Mouse (Mus musculus): ENCODE measurements around the gene Mrpl27. TPM values are rescaled to one million over a fixed set of nuclear protein-coding genes. Genes with fewer than 3 reads are reported as not detected.

The Mrpl27 gene
- polyA plus RNA-seq, 1 experiment from 2014 or later = 148 TPM

GRCm38 (mm10) chr11:94701401-94702215 lies 48.0 kb downstream of the Mrpl27 start:
- 39% methylated on average over 27 of the region's 27 CpGs for WGBS
- no peak overlapping the region for H3K27ac ChIP-seq
- H3K9ac ChIP-seq = no peak overlapping the region
- no peak overlapping the region; the same call in 1 of the 2 replicates for H3K4me3 ChIP-seq (replicated peaks)
- H3K4me2 ChIP-seq = peak overlapping the region; percentile 43
- H3K27me3 ChIP-seq = 0 out of 2 replicates have a peak, but pooled peaks cover 4% of the 10 kb centered on the region
- H3K9me3 ChIP-seq (replicated peaks) = no peaks in the 10 kb centered on the region
- 0 out of 2 replicates have a peak, but pooled peaks have one; percentile 29 for ATAC-seq (replicated peaks; ENCODE audit: low FRiP score)
- peaks cover 19% of the 10 kb centered on the region for H3K4me1 ChIP-seq
- H3K36me3 ChIP-seq = no peaks in the 10 kb centered on the region

GRCm38 (mm10) chr11:94702216-94702610 lies 48.6 kb downstream of the Mrpl27 start:
- ATAC-seq (replicated peaks; ENCODE audit: low FRiP score) = no peak
- Histone ChIP-seq H3K9me3 (replicated peaks) (no peaks in the 10 kb centered on the region), H3K4me2 (peak overlapping the region; percentile 43), H3K4me1 (peaks cover 19% of the 10 kb centered on the region), H3K36me3 (no peaks in the 10 kb centered on the region), H3K9ac (no peak overlapping the region), H3K27me3 (0 out of 2 replicates have a peak, but pooled peaks cover 4% of the 10 kb centered on the region), H3K4me3 (replicated peaks) (no peak overlapping the region), H3K27ac (no peak overlapping the region)
- 49% methylated on average over 3 of the region's 3 CpGs for WGBS

DNA sequence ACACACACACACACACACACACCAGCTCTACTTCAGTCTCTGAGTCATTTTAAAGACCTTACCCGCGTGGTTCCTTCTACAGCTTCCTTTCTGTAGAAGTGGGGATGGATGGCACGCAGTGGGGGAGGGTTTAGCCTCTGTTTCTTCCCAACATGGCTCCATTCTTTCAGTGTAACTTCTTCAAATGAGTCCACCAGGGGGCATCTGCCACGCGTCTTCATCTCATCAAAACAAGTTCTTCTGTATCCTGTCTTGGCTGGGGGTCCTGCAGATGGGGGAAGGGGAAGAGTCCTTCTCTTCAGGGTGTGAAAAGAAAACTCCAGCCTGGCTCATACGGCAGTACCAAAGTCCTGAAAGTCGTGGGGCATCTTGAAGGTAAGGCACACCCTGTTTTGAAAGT lies 50.5 kb downstream of the Mrpl27 start:
- Histone ChIP-seq H3K27me3 (0 out of 2 replicates have a peak, but pooled peaks cover 4% of the 10 kb centered on the region), H3K9me3 (replicated peaks) (no peaks in the 10 kb centered on the region), H3K4me3 (replicated peaks) (no peak overlapping the region), H3K27ac (peak overlapping the region; percentile 48; the same call in 1 of the 2 replicates), H3K4me2 (no peak overlapping the region), H3K36me3 (no peaks in the 10 kb centered on the region), H3K9ac (no peak overlapping the region), H3K4me1 (peaks cover 19% of the 10 kb centered on the region)
- no peak for ATAC-seq (replicated peaks; ENCODE audit: low FRiP score)
- WGBS = 56% methylated on average over 7 of the region's 7 CpGs

GRCm38 (mm10) chr11:94704472-94704871 lies 50.9 kb downstream of the Mrpl27 start, which contains the start of gene Gm11541:
Gene Gm11541 (minus strand): TSS chr11:94704499.
- Histone ChIP-seq H3K4me3 (replicated peaks) (no peak within 1 kb of the TSS), H3K27me3 (0 out of 2 replicates have a peak, but pooled peaks cover 4% of the 10 kb centered on the region), H3K4me2 (no peak within 1 kb of the TSS), H3K36me3 (no peaks in the 10 kb centered on the region), H3K9ac (no peak within 1 kb of the TSS), H3K27ac (peak within 1 kb of the TSS; percentile 48; the same call in 1 of the 2 replicates), H3K4me1 (peaks cover 19% of the 10 kb centered on the region), H3K9me3 (replicated peaks) (no peaks in the 10 kb centered on the region)
- WGBS = 69% methylated on average over 5 of the region's 5 CpGs
- ATAC-seq (replicated peaks; ENCODE audit: low FRiP score) = 0 out of 2 replicates have a peak, but pooled peaks have one; percentile 22

Other genes starting within 250 kb of the Mrpl27 start
- 8.5 and 9.9 TPM in 2 replicates for gene Cacna1g, start 179.6 kb upstream of the Mrpl27 start, polyA plus RNA-seq (2015; fragmentation: Nextera tagmentation; extraction: Ambion mirVana)
- gene Spata20, start 167.6 kb upstream of the Mrpl27 start, polyA plus RNA-seq (2015; fragmentation: Nextera tagmentation; extraction: Ambion mirVana) = 0.05 and 0.19 TPM in 2 replicates
- 16.5 and 18.4 TPM in 2 replicates for gene Epn3, start 153.8 kb upstream of the Mrpl27 start, polyA plus RNA-seq (2015; fragmentation: Nextera tagmentation; extraction: Ambion mirVana)
- 3.6 and 4.4 TPM in 2 replicates for gene Mycbpap, start 132.0 kb upstream of the Mrpl27 start, polyA plus RNA-seq (2015; fragmentation: Nextera tagmentation; extraction: Ambion mirVana)
- 4.0 and 5.6 TPM in 2 replicates for gene Rsad1, start 104.5 kb upstream of the Mrpl27 start, polyA plus RNA-seq (2015; fragmentation: Nextera tagmentation; extraction: Ambion mirVana)
- 0.23 and 1.1 TPM in 2 replicates for gene Chad, start 88.7 kb upstream of the Mrpl27 start, polyA plus RNA-seq (2015; fragmentation: Nextera tagmentation; extraction: Ambion mirVana)
- gene Acsf2, start 51.9 kb upstream of the Mrpl27 start, polyA plus RNA-seq (2015; fragmentation: Nextera tagmentation; extraction: Ambion mirVana) = 7.9 and 8.9 TPM in 2 replicates
- 204 and 215 TPM in 2 replicates for gene Lrrc59, start 24.0 kb upstream of the Mrpl27 start, polyA plus RNA-seq (2015; fragmentation: Nextera tagmentation; extraction: Ambion mirVana)
- gene Eme1, start 197 bp downstream of the Mrpl27 start, polyA plus RNA-seq (2015; fragmentation: Nextera tagmentation; extraction: Ambion mirVana) = 25.9 and 27.1 TPM in 2 replicates
- 20.3 and 22.4 TPM in 2 replicates for gene Xylt2, start 23.7 kb downstream of the Mrpl27 start, polyA plus RNA-seq (2015; fragmentation: Nextera tagmentation; extraction: Ambion mirVana)
- gene Gm11541, start 50.7 kb downstream of the Mrpl27 start, polyA plus RNA-seq (2015; fragmentation: Nextera tagmentation; extraction: Ambion mirVana) = 0.53 and 0.63 TPM in 2 replicates
- gene Cdc34b, start 88.0 kb downstream of the Mrpl27 start, polyA plus RNA-seq (2015; fragmentation: Nextera tagmentation; extraction: Ambion mirVana) = 0.41 and 0.47 TPM in 2 replicates
- not detected in 2 replicates for gene Tmem92, start 128.9 kb downstream of the Mrpl27 start, polyA plus RNA-seq (2015; fragmentation: Nextera tagmentation; extraction: Ambion mirVana)